Mouse (Mus musculus) megakaryocyte progenitor cell, adult 5-6 weeks (primary cell): Measurements from ENCODE around the gene Gm20662. TPM values are rescaled to one million over a fixed set of nuclear protein-coding genes. Genes with fewer than 3 reads are reported as not detected.

Experiments used
- ATAC-seq: replicated peaks from 2 replicates; pipeline ENCODE4 v1.8.0; 2016; ENCODE audit warnings: mild to moderate bottlenecking, moderate TSS enrichment, inconsistent platforms; ENCODE audit not compliant: poor library complexity
- total RNA-seq, 2 experiments: library from RNA; stranded (forward) in 1 of 2; stranded (reverse) in 1 of 2; fragments of 157-497, 149-512 nt in 1 of 2; fragments of 200-1000 nt in 1 of 2; gene quantifications; 2 replicates each; pipeline versions ENCODE4 v1.2.3 to v1.2.4; 2015 to 2017

The Gm20662 gene
- total RNA-seq, 2 experiments from 2014 or later: 1.9 TPM; not detected in 1

GRCm38 (mm10) chr9:108051931-108052220 is 55.7 kb downstream of the Gm20662 start:
- no peak for ATAC-seq

GRCm38 (mm10) chr9:108052411-108052810 is 56.3 kb downstream of the Gm20662 start:
- no peak for ATAC-seq

- ATAC-seq: peak; percentile 74
These were observed 56.9 kb downstream of the Gm20662 start, which contains the start of gene Amigo3 for GRCm38 (mm10) chr9:108052885-108053664. Gene Amigo3, plus strand, starts transcription at chr9:108053159.

GRCm38 (mm10) chr9:108053665-108054225 is 57.6 kb downstream of the Gm20662 start:
- no peak for ATAC-seq

- no peak for ATAC-seq
These were observed 58.3 kb downstream of the Gm20662 start for GRCm38 (mm10) chr9:108054331-108055040.

- no peak for ATAC-seq
These were observed 58.9 kb downstream of the Gm20662 start for GRCm38 (mm10) chr9:108055061-108055460.

GRCm38 (mm10) chr9:108055661-108056237 is 59.6 kb downstream of the Gm20662 start:
- ATAC-seq: no peak

- no peak for ATAC-seq
These were observed 60.5 kb downstream of the Gm20662 start for GRCm38 (mm10) chr9:108056361-108057261.

GRCm38 (mm10) chr9:108057262-108057562 is 61.1 kb downstream of the Gm20662 start:
- ATAC-seq: no peak

- ATAC-seq: no peak
These were observed 62.1 kb downstream of the Gm20662 start for GRCm38 (mm10) chr9:108058291-108058690.

- no peak for ATAC-seq
These were observed 66.0 kb downstream of the Gm20662 start for GRCm38 (mm10) chr9:108062142-108062541.

- ATAC-seq: no peak
These were observed 67.2 kb downstream of the Gm20662 start for GRCm38 (mm10) chr9:108063361-108063760.

GRCm38 (mm10) chr9:108065491-108066011 is 69.4 kb downstream of the Gm20662 start:
- peak; percentile 89 for ATAC-seq

- ATAC-seq: no peak
These were observed 71.0 kb downstream of the Gm20662 start for GRCm38 (mm10) chr9:108067199-108067598.

- ATAC-seq: peak; percentile 87
These were observed 71.8 kb downstream of the Gm20662 start for GRCm38 (mm10) chr9:108067900-108068299.

- no peak for ATAC-seq
These were observed 72.9 kb downstream of the Gm20662 start for GRCm38 (mm10) chr9:108069007-108069406.

GRCm38 (mm10) chr9:108069529-108069928 is 73.4 kb downstream of the Gm20662 start:
- ATAC-seq: no peak

- no peak for ATAC-seq
These were observed 75.7 kb downstream of the Gm20662 start for GRCm38 (mm10) chr9:108071801-108072200.

GRCm38 (mm10) chr9:108072481-108072924 is 76.4 kb downstream of the Gm20662 start:
- no peak for ATAC-seq

- no peak for ATAC-seq
These were observed 77.2 kb downstream of the Gm20662 start for GRCm38 (mm10) chr9:108073141-108073930.
